Mouse (Mus musculus): ENCODE data around the gene Trove2.

DNA sequence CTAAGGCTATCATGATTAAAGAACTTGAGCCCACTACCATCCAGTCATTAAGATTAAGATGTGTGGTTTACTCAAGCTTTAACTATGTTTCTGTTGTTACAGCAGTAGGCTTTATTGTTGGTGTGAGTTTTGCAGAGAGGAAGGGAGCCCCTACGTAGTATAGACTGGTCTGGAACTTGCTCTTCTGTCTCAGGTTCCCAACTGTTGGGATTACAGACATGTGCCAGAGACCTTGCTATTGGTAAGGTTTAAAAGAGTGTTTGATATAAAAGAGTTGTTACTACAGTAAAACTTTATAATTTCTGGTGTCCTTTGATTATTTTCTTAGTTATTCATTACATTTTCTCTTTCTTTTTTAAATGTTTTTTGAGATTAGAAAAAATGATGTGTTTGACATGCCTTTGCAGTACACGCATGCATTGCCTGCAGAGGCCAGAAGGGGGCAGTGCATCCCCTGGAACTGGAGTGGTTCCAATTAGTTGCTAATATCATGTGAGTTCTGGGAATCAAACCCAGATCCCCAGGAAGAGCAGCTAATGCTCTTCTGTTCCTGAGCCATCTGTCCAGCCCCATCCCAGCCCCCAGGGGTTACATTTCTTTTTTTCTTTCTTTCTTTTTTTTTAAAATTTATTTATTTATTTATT is 11.8 kb upstream of the Trove2 start:
- TF ChIP-seq CTCF (conservative IDR thresholded peaks at IDR 0.05; ENCODE audit: low read length), result peak; percentile 99
- TF ChIP-seq NANOG (IDR thresholded peaks at IDR 0.05; ENCODE audit: borderline replicate concordance, low read length), result no peak
- TF ChIP-seq POU5F1 (IDR thresholded peaks at IDR 0.05; ENCODE audit: borderline replicate concordance, low read length), result no peak

Data from E14TG2a.4 (cell line).